Mouse (Mus musculus) mature B cell (primary cell): ENCODE measurements around the gene Abca12.

Experiments
- in situ Hi-C: fragments of 300-500 bp; cut with MboI; formaldehyde crosslinking; loops from 2 replicates; pipeline ENCODE4 v1.14.3; 2019

The Abca12 gene

GRCm38 (mm10) chr1:71195333-71195732 is 219.4 kb downstream of the Abca12 start:
- in situ Hi-C loops, result no loop called here

GRCm38 (mm10) chr1:71193931-71194330 is 220.8 kb downstream of the Abca12 start:
- in situ Hi-C loops, result no loop called here
